Mouse (Mus musculus) hindbrain, embryonic 10.5 days (tissue): ENCODE results near the gene Nlk. TPM values are rescaled to one million over a fixed set of nuclear protein-coding genes. Genes with fewer than 3 reads are reported as not detected.
"Not testable (repeated sequence)": the region's sequence is repeated elsewhere in the genome, so short reads cannot be mapped to it uniquely, and the experiment has no call there.

Experiments used
- DNase-seq: peaks from one replicate; pipeline ENCODE4 v3.0.0-alpha.2; 2017; ENCODE audit warnings: low spot score
- H3K27ac ChIP-seq: fragments of 300-500 bp; sonication (generic); 2 replicates; pipeline ENCODE4 v1.5.1; 2016; ENCODE audit warnings: mild to moderate bottlenecking, moderate library complexity
- H3K27me3 ChIP-seq: fragments of 300-500 bp; sonication (generic); 2 replicates; pipeline ENCODE4 v1.6.1; 2016; ENCODE audit warnings: mild to moderate bottlenecking; ENCODE audit not compliant: poor library complexity, insufficient read depth, severe bottlenecking
- H3K36me3 ChIP-seq: fragments of 300-500 bp; sonication (generic); 2 replicates; pipeline ENCODE4 v1.6.1; 2016; ENCODE audit warnings: mild to moderate bottlenecking, moderate library complexity
- H3K4me1 ChIP-seq: fragments of 300-500 bp; sonication (generic); replicated peaks from 2 replicates; pipeline ENCODE4 v1.6.1; 2016; ENCODE audit warnings: mild to moderate bottlenecking
- H3K4me3 ChIP-seq: fragments of 300-500 bp; sonication (generic); 2 replicates; pipeline ENCODE4 v1.5.1; 2016; ENCODE audit warnings: mild to moderate bottlenecking, moderate library complexity
- H3K9me3 ChIP-seq: fragments of 300-500 bp; sonication (generic); 2 replicates; pipeline ENCODE4 v1.6.1; 2016; ENCODE audit warnings: mild to moderate bottlenecking, moderate library complexity
- WGBS: fragments of 180-500 bp; shearing (Covaris S2); methylation state at CpG from one replicate; pipeline ENCODE4 v1.1.7; 2016; 5-methylcytosine and 5-hydroxymethylcytosine counted together
- polyA plus RNA-seq: library from polyadenylated mRNA; unstranded; fragments of >200 nt; fragmentation: Nextera tagmentation; extraction: Ambion mirVana; gene quantifications from 2 replicates; pipeline ENCODE4 v1.2.1, GENCODE M21; 2016

Gene Nlk
- polyA plus RNA-seq, 1 experiment from 2014 or later: 17.1 TPM

- 78% methylated on average over 2 of the region's 2 CpGs for WGBS
- Histone ChIP-seq H3K4me1 (peaks cover 20% of the 10 kb centered on the region), H3K9me3 (no peaks in the 10 kb centered on the region), H3K36me3 (no peaks in the 10 kb centered on the region; the same call in 1 of the 2 replicates), H3K27ac (no peak overlapping the region), H3K4me3 (no peak overlapping the region), H3K27me3 (no peaks in the 10 kb centered on the region)
- DNase-seq: no peak
Observed at GRCm38 (mm10) chr11:78664853-78665252, 32.3 kb downstream of the Nlk start.

DNA sequence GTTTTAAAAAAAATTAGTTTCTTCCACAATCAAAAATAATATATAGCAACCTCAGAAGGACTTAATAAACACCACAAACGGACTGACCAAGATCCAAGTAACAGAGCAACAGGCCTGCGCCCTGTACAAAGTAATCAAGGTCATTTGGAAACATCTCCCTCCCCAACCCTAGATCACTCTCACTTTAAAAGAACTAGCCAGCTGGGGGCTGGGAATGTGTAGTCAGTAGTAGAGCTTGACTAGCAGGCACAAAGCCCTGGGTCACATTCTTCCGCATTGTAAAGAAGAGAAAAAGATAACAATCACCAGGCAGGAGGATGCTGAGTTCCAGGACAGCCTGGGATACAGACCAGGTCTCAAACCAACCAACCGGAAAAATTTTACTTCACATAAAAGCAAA, 33.3 kb downstream of the Nlk start:
- DNase-seq: no peak
- Histone ChIP-seq H3K4me1 (peaks cover 13% of the 10 kb centered on the region), H3K4me3 (no peak overlapping the region), H3K27me3 (no peaks in the 10 kb centered on the region), H3K27ac (no peak overlapping the region), H3K9me3 (no peaks in the 10 kb centered on the region), H3K36me3 (no peaks in the 10 kb centered on the region; the same call in 1 of the 2 replicates)
- WGBS: 50% methylated on average over 4 of the region's 4 CpGs

- no peak for DNase-seq
- Histone ChIP-seq H3K4me1 (no peaks in the 10 kb centered on the region), H3K36me3 (0 out of 2 replicates have a peak, but pooled peaks cover 2% of the 10 kb centered on the region), H3K9me3 (no peaks in the 10 kb centered on the region), H3K27ac (no peak overlapping the region), H3K4me3 (no peak overlapping the region), H3K27me3 (no peaks in the 10 kb centered on the region)
- 90% methylated on average over 2 of the region's 2 CpGs for WGBS
Observed at GRCm38 (mm10) chr11:78649143-78649542, 48.0 kb downstream of the Nlk start.

DNA sequence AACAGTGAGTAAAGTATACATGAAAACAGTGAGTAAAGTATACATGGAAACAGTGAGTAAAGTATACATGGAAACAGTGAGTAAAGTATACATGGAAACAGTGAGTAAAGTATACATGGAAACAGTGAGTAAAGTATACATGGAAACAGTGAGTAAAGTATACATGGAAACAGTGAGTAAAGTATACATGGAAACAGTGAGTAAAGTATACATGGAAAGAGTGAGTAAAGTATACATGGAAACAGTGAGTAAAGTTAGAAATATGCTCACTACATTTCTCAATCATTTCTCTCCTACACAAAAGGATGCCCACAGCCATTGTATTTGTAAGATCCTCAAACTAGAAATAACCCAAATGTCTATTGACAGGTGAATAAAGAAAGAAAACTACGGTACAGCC, 48.8 kb downstream of the Nlk start:
- H3K27ac ChIP-seq, H3K4me3 ChIP-seq, H3K9me3 ChIP-seq, H3K27me3 ChIP-seq, DNase-seq, H3K4me1 ChIP-seq, H3K36me3 ChIP-seq: not testable (repeated sequence)
- 98% methylated on average over 1 of the region's 1 CpGs for WGBS

DNA sequence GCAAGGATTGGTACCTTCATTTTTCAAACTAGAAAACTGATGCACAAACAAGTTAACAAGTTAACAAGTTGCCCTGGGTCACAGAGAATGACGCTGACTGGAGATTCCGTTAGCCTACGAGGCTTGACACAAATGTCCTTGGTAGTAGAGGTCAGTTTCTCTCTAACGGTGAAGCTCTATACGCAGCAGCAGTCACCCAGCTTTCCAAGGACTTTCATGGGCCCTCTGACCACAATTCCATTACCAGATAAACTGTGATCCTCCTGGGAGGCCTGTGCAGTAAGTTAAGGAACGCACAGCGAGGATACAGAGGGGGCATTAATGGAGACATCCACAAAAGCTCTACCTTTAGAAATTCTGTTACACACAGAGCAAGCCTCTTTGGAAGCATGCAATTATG, 53.4 kb downstream of the Nlk start:
- H3K4me1 ChIP-seq: 0 out of 2 replicates have a peak, but pooled peaks cover 3% of the 10 kb centered on the region
- 93% methylated on average over 7 of the region's 7 CpGs for WGBS
- no peak overlapping the region for H3K4me3 ChIP-seq
- H3K36me3 ChIP-seq: no peaks in the 10 kb centered on the region
- no peak overlapping the region for H3K27ac ChIP-seq
- no peak for DNase-seq
- H3K9me3 ChIP-seq: no peaks in the 10 kb centered on the region
- no peaks in the 10 kb centered on the region for H3K27me3 ChIP-seq

DNA sequence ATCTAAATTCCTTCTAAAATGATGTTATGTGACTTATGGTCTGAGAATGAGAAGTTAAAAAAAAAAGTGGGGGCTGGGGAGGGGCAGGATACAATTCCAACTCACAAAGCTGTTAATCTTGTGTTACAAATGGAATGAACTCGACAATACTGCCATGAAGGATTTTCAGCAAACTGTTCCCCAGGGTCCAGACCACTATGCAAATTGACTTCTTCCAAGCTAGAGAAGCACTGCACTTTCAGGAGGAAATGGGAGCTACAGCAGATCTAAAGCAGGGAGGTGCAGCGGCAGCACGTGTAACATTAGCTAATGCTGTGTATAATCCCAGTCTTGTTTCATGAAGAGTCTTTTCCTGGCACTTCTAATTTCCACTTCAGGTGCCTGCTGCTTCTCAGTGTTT, 55.0 kb downstream of the Nlk start:
- WGBS: 82% methylated on average over 3 of the region's 3 CpGs
- no peak for DNase-seq

DNA sequence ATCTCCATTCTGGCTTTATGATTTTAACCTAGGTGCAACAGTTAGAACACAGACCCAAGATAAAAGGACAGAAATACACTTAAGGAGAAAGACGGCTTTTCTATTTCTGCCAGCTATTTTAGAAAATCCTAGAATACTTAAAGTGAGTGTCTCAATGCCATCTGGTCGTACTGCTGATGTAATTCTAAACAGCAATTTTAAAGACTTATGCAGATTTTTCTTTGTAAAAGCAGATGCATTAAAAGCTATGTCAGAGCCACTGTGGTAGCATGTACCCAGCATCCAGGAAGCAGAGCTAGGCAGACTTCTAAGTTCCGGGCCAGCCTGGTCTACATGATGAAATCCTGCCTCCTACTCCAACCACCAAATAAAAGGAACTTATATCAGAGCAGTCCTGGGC, 56.1 kb downstream of the Nlk start:
- Histone ChIP-seq H3K4me3 (no peak overlapping the region), H3K36me3 (peaks cover 15% of the 10 kb centered on the region), H3K27me3 (no peaks in the 10 kb centered on the region), H3K4me1 (peaks cover 3% of the 10 kb centered on the region; the same call in 1 of the 2 replicates), H3K9me3 (peaks cover 8% of the 10 kb centered on the region), H3K27ac (no peak overlapping the region)
- no peak for DNase-seq
- WGBS: 92% methylated on average over 3 of the region's 3 CpGs

More for the DNA sequence above, 55.0 kb downstream of the Nlk start:
- H3K27ac ChIP-seq: no peak overlapping the region
- H3K4me3 ChIP-seq: no peak overlapping the region
- H3K4me1 ChIP-seq: 0 out of 2 replicates have a peak, but pooled peaks cover 3% of the 10 kb centered on the region
- H3K9me3 ChIP-seq: peaks cover 3% of the 10 kb centered on the region
- no peaks in the 10 kb centered on the region for H3K27me3 ChIP-seq
- peaks cover 9% of the 10 kb centered on the region for H3K36me3 ChIP-seq

DNA sequence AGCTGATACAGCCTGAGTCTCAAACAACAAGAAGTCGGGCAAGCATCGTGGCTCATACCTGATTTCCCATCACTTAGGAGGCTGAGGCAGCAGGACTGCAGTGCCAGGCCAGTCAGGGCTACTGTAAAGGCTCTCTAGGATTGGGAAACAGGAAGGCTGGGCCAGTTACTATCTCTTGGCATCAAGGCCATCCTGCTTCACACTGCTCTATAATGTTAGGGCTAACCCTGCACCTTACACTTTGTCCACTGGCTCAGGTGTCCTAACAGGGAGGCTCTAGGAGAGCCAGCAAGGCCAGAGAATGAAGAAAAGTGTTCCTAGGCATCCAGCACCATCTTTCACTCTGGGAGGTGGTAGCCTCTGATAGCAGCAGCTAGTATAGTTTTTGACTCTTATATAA, 64.4 kb downstream of the Nlk start:
- Histone ChIP-seq H3K27me3 (no peaks in the 10 kb centered on the region), H3K9me3 (peaks cover 8% of the 10 kb centered on the region), H3K4me3 (no peak overlapping the region), H3K36me3 (peaks cover 12% of the 10 kb centered on the region), H3K4me1 (peaks cover 5% of the 10 kb centered on the region; the same call in 1 of the 2 replicates), H3K27ac (no peak overlapping the region)
- no peak for DNase-seq
- 88% methylated on average over 2 of the region's 2 CpGs for WGBS

- DNase-seq: no peak
- Histone ChIP-seq H3K9me3 (no peaks in the 10 kb centered on the region), H3K27ac (no peak overlapping the region), H3K4me1 (no peaks in the 10 kb centered on the region), H3K36me3 (0 out of 2 replicates have a peak, but pooled peaks cover 8% of the 10 kb centered on the region), H3K4me3 (no peak overlapping the region), H3K27me3 (no peaks in the 10 kb centered on the region)
- 69% methylated on average over 3 of the region's 3 CpGs for WGBS
Observed at GRCm38 (mm10) chr11:78628871-78629270, 68.3 kb downstream of the Nlk start.

DNA sequence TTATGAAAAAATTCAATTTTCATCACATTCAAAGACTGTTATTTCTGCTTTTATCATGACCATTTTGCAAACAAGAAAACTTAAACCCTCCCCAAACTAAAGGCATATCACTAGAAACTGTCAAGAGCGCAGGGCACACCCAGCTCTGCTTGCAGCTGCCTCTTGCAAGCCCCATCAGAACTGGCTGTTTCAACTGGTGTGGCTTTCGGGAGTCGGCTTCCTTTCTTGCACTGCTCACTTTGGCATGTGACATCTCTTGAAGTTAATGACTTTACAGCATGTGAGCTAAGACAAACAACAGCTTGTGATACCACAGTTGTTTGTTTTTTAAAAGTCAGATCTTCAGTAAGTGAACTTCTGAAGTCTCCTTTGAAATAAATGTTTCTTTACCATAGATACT, 72.8 kb downstream of the Nlk start:
- H3K27ac ChIP-seq: no peak overlapping the region
- H3K4me1 ChIP-seq: no peaks in the 10 kb centered on the region
- H3K36me3 ChIP-seq: 0 out of 2 replicates have a peak, but pooled peaks cover 8% of the 10 kb centered on the region
- no peak for DNase-seq
- WGBS: 78% methylated on average over 3 of the region's 3 CpGs
- no peak overlapping the region for H3K4me3 ChIP-seq
- H3K9me3 ChIP-seq: no peaks in the 10 kb centered on the region
- no peaks in the 10 kb centered on the region for H3K27me3 ChIP-seq

DNA sequence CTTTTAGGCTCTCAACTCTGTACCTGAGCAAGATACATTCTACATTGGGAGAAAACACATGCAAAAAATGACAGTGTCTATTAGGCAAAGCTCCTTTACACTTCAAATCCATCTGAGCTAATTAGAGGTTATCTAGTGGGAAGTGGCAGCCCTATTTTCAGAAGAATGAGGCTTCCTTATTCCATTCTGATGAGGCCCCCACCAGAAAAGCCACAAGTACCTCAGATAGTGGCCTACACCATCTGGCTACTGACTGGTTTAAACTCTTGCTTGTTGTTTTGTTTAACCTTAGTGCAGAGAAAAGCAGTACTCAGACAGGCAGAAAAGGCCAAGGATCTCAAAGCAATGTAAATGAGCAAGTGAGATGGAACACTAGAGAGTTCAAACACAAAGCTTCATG, 75.2 kb downstream of the Nlk start:
- no peaks in the 10 kb centered on the region for H3K27me3 ChIP-seq
- H3K9me3 ChIP-seq: no peaks in the 10 kb centered on the region
- 0 out of 2 replicates have a peak, but pooled peaks cover 14% of the 10 kb centered on the region for H3K36me3 ChIP-seq
- H3K27ac ChIP-seq: no peak overlapping the region
- H3K4me3 ChIP-seq: no peak overlapping the region
- no peaks in the 10 kb centered on the region for H3K4me1 ChIP-seq
- DNase-seq: no peak

- H3K4me3 ChIP-seq: no peak overlapping the region
- DNase-seq: no peak
- no peaks in the 10 kb centered on the region for H3K9me3 ChIP-seq
- H3K36me3 ChIP-seq: peaks cover 19% of the 10 kb centered on the region
- no peak overlapping the region for H3K27ac ChIP-seq
- no peaks in the 10 kb centered on the region for H3K4me1 ChIP-seq
- no peaks in the 10 kb centered on the region for H3K27me3 ChIP-seq
- 92% methylated on average over 3 of the region's 3 CpGs for WGBS
Observed at GRCm38 (mm10) chr11:78620179-78620578, 77.0 kb downstream of the Nlk start.

DNA sequence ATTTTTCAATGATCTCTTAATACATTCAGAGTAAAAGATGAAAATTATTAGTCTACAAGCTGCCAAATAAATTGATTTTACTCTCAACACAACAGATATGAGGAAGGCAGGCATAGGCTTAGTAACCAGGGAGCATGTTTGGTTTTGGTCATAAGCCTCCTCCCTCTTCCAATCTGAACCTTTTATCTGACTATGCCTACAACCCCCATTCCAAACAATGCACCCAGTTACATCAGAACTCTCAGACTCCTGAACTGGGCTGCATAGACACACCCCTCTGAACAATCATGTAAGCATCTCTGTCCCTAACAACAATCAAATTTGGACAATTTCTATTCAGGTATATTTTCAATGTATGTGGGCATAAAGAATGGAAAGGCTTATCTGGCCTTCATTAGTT, 85.9 kb downstream of the Nlk start:
- Histone ChIP-seq H3K27ac (no peak overlapping the region), H3K4me3 (no peak overlapping the region), H3K27me3 (no peaks in the 10 kb centered on the region), H3K36me3 (peaks cover 23% of the 10 kb centered on the region), H3K4me1 (no peaks in the 10 kb centered on the region), H3K9me3 (no peaks in the 10 kb centered on the region)
- no peak for DNase-seq

DNA sequence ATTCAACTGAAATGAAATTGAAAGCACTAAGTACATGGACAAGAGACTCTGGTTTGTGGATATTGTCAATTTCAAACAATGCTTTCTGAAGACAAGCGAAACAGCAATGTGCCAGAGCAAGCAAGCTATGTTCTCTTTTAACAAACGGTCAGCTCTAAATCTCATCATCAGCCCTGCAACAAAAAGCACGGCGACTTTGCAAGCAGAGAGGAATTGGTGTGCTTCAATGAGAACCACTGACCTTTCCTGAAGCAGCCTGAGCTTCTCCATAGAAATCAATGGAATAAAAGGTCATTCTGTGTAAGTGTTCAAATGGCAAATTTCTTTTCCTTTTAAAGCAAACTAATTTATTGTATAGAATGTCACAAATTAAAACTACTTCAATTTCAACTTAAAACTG, 87.5 kb downstream of the Nlk start:
- H3K4me3 ChIP-seq: no peak overlapping the region
- H3K4me1 ChIP-seq: no peaks in the 10 kb centered on the region
- WGBS: 85% methylated on average over 4 of the region's 4 CpGs
- no peaks in the 10 kb centered on the region for H3K9me3 ChIP-seq
- peaks cover 17% of the 10 kb centered on the region for H3K36me3 ChIP-seq
- H3K27me3 ChIP-seq: no peaks in the 10 kb centered on the region
- DNase-seq: no peak
- H3K27ac ChIP-seq: no peak overlapping the region
